Mouse (Mus musculus) R1 (cell line): ENCODE measurements around the gene Polg.

ENCODE experiments used
- DNase-seq: peaks from one replicate; pipeline ENCODE4 v3.0.0-alpha.2; 2018; ENCODE audit warnings: low read depth, low spot score

Gene Polg

DNA sequence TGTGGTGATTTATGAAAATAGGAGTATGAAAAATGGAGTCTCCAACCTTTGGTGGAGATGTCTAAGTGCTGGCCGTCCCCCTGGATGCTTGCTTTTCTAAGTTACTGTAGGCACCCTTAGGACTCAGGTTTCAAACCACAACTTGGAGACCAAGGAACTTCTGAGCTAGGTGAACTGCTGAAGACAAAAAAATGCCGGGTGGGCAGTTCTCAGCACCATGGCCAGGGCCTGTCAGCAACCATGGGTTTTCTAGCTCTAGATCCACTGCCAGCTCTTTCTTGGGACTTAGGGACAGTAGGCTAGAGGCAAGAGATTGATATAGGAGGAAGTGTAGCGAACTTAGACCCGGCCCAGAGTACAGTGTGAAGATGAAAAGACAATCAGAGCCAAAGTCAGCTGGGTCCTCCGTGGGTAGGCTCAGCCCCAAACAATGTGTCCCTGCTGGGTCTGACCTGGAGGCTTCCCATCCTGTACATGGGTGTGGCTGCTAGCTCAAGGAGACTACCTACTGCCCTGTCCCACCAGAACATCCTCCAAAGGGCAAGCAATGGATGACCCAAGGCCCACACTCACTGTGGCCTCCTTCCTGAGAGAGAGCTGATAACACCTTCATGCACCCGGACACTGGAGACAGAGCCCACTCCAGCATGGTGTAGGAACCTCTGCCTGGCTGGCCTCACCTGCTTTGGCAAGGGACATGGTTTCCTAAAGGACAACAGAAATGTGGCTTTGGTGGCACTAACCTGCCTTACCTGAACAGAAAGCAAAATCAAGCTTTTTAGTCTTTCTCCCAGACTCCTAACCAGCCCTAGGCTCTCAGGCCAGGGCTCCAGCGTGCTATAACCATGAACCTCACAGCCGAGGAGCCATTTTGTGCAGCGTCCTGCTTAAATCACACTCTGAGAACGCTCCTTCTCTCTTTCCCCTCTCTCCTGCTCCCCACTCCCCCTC lies 36.3 kb upstream of the Polg start:
- no peak for DNase-seq

DNA sequence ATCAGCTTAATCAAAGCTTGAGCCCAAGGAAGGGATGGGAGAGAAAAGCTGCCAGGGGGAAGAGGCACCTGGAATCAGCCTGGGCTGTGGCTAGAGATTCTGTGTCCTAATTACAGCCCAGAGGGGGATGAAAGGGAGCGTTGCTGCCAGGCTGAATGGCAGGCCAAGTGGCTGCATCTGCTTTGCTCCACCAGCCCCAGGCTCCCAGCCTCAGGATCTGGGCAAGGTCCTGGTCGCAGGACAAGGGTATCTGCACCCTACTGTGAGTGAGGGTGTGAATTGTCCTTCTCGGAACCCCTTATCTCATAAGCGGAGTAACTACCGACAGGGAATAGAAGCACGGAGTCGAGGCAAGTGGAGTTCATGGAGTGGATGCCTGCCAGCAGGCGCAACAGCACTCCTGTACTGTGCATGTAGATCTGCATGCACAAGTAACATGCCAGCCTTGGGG lies 35.4 kb upstream of the Polg start:
- DNase-seq, result no peak

DNA sequence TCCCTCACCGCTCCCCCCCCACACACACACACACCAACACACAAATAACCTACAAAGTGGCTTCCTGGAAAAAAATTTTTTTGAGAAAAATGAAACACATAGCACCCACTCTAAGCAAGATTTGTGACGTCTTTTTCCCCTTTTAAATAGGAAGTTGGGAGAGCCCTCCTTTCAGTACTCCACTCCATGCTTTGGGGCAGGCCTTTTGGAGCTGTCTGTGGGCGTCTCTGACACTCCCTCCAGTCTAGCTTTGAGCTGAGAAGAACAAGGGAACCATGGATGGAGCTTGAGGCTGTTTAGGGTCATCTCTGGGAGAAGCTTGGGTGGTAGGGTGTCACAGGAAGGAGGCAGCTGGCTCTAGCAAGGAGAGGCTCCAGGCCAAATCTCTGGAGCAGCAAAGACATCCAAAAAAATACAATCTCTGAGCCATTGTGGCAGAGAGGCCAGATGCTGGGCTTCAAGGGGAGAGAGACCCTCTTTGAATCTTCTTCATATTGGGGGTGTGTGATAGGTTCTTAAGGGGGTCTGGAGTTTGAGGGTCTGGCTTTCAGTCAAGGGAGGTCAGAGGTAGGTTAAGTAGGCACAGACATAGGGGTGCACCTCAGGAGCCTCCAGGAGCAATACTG lies 34.6 kb upstream of the Polg start:
- no peak for DNase-seq

DNA sequence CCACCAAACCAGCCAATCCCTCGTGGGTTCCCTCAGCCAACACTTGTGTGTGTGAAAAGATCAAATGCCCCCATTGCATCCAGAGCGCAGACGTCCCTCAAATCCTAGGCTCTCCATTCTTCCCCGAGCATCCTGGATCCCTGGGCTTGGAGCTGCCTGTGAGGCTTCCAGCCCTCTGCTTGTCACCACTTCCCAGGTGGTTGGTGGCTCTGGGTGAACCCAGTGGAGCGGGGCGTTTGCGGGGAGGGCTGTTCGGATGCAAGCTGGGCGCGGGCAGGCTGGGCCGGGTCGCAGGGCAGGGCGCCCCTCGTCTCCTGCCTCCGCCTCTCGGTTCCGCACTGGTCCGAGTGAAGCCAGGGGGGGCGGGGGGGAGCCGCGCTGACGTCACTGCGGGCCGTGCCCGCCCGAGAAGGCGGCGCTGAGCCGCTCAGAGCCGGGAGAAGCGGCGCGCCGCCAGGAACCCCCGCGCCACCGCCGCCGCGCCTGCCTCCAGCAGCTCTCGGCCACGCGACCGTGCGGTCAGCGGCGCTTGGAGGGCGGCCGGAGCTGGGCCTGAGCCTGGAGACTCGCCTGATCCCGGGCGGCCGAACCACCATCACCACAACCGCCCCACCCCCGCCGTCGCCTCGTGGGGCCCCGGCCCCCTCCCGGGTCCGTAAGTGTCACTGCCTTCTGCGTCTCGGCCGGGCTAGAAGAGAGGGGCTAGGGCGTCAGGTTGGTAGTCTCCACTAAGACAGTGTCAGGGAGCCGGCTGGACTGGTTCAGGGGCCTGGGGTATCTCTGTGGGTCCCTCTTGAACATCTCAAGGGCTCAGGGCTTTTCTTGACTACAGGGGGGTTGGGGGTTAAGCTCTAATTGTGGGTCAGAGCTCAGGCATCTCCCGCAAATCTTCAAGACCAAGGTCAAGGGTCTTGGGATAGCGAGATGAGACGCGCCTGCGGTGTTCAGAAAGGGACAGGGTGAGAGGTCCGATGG lies 33.7 kb upstream of the Polg start:
- DNase-seq, result no peak

GRCm38 (mm10) chr7:79498965-79499595 lies 32.9 kb upstream of the Polg start:
- DNase-seq, result peak; percentile 79

DNA sequence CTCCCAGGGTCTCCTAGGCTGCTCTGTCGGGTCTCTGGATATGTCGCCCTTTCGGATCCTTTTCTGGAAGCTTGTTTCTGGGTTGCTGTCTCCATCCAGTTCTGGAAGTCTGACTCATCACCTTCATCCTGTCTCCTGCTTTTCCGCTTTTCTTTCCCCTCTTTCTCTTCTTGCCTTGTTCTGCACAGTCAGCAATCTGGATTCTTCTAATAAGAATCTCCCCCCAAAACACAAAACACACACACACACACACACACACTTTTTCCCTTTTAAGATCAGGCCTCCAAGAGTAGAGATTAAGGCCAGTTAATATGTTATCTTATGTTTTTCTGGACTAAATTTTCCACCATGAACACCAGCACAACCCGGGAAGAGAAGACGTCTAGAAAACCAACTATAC lies 32.2 kb upstream of the Polg start:
- DNase-seq, result peak; percentile 16

DNA sequence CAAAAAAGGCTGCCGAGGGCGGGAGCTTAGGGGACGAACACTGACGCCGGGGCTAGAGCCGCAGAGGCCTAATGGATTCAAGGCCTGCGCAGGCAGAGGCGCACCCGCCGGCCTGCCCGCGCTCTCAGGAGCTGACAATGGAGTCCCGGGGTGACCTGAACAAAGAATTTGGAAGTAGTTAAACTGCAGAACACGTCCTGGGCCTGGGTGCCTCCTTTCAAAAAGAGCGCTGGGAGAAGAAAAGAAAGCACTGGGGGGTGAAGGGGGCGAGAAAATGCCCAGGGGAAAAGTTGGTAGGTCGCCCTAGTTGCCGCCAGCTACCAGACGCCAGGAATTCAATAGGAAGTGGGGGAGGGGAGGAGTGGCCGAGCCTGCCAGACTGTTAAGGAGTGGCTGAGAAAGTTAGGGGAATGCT lies 31.5 kb upstream of the Polg start:
- DNase-seq, result peak; percentile 87

DNA sequence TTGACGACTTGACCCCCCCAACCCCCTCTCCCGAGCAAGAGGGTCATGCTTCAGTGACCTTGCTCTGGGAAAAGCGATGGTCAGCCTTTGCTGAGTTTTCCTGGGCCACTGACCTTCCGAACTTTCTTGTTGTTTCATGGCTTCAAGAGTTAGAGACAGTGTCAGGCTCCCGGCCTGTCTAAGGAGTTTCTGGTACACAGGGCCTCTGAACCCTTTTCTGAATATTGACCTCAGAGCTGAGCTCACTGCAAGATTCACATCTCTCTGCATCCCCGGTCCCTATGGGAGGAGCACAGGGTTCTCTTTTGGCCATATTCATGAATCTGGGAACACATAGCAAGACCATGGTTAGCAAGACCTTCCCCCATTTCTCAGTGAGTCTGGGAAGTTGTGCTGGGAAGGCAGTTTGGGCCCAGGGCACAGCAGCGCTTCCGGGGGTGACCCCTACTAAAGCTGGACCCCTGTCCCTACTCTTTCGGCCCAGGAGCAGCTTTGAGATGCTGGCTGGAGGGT lies 30.7 kb upstream of the Polg start:
- DNase-seq, result no peak

DNA sequence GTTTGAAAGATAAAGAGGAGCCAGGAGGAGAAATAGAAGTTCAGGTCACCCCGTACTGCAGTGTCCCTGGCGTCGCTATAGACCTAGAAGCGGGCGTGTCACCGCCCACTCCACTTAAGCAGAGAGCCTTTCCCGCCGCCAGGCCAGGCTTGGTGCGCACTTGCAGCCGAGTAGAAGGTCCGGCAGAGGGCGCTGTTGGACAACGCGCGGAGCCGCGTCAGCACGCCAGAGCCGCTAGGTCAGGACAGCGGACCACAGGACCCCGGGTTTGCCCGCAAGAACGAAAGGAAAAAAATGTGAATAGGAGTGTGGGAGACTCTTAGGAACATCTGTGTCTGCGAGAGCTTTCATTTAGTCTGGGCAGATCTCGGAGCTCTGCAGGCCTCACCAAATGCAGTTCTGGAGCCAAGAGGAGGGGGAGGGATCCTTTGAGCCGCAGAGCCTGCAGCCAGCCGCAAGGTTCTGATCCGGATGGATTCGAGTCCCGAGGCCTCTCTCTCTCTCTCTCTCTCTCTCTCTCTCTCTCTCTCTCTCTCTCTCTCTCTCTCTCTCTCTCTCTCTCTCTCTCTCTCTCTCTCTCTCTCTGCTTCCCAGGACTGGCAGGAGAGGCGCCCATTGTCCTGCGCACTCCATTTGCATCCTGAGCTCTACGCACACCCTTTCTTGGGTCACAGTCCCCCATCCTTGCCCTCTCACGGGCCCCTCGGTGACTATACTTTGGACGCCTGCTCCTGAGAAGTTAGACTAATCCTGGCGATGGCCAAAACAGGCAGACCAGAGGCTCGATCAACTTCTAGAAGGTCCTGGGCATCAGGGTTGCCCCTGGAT lies 30.0 kb upstream of the Polg start:
- DNase-seq, result peak; percentile 85

DNA sequence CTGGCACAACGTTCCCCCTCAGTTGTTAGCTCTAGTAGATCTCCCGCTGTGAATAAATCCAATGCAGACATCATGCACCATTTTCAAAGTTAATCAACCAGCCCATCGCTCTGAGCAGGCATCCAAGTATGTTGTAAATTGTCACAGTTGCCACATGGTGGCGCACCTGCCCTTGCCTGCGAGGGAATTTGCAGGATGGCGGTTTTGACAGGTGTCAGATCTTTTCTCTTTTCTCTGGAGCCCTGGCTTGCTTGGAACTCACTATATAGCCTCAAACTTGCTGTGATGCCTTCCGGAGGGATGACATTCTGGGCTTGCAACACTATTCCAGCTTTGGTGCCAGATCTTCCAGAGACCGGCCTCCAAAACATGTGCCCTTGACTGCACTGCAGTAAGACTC lies 27.8 kb upstream of the Polg start:
- DNase-seq, result peak; percentile 74

DNA sequence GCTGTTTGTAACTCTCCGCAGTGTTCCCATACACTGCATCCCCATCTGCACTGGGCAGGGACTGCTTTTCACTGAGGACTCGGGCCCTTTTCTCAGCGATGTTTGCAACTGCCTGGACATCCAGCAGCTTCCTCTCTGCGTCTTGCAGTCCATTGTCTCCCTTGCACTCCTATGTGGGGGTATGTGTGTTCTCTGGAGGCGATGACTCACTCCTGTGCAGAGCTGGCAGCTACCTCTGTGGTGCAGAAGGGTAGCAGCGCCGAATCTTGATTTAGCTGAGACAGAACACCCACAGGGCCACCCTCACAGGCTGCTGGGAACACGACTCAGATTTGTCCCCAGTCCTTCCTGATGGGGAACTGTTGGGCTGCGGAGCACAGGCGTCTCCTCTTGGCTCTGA lies 20.4 kb upstream of the Polg start:
- DNase-seq, result peak; percentile 20

DNA sequence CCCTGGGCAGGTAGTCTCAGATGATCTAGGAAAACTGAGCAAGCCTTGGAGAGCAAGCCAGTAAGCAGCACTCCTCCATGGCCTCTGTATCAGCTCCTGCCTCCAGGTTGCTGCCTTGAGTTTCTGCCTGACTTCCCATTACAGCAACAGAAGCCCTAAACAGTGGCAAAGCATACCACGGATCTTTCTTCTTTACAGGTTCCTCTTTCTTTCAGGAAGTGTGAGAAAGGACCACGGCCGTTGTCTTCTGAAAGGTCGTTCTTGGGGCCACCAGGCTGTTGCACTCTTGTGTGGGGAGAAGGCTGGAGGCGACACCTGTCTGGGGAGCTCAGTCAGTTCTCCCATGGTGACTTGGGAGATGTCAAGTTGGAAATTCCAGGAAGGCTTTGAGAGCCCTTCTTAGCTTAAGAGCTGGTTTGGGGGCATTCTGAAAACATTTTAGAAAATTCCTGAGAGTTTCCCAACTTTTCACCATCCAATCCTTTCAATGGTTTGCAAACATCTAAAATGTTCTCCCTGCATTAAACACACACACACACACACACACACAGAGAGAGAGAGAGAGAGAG lies 8.8 kb upstream of the Polg start:
- no peak for DNase-seq

DNA sequence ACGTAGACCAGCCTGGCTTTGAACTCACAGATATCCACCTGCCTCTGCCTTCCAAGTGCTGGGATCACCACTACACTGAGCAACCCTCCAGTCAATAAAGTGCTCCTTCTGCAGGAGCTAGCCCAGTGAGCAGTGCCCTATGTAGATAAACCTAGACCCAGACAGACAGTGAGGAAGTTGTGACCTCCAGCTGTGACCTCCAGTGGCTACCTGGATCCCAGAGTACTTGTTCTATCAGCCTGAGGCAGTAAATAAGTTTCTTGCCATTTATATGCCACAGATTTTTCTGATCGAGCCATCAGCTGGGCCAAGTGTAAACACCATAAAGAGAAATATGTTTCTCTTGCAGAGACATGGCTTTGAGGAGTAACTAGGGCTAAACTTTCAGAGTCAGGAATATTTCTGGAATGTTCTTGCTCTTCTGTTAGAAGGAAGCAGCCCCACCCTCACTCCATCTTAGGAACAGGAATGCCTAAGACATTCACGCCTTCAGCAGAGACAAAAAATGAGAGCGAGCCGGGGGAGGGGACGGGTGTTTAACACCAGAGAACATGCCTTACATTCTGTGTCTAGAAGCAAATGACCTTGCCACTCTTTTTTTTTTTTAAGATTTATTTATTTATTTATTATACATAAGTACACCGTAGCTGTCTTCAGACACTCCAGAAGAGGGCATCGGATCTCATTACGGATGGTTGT lies 7.5 kb upstream of the Polg start:
- DNase-seq, result peak; percentile 94

GRCm38 (mm10) chr7:79472792-79473191 lies 6.6 kb upstream of the Polg start:
- peak; percentile 87 for DNase-seq

- peak; percentile 45 for DNase-seq
Observed at GRCm38 (mm10) chr7:79471436-79471835, 5.3 kb upstream of the Polg start.

GRCm38 (mm10) chr7:79470718-79471117 lies 4.6 kb upstream of the Polg start:
- no peak for DNase-seq

- no peak for DNase-seq
Observed at GRCm38 (mm10) chr7:79469766-79470165, 3.6 kb upstream of the Polg start.

DNA sequence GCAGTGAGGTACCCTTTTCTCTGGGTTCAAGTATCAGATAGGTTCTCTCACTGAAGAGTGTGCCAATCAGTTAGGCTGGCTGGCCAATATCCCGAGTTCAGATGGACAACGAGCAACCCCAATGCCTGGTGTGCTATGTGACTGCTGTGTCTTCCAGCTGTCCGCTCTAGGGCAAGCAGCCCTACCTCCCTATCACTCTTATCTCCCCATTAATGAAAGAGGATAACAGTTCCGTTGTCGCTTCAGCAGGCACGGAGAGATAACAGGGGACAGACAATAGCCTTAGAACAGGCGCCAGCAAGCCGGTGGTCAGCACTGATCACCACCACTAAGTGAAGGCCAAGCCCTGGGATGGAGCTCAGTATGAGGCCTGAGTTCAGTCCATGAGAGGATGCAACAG lies 2.8 kb upstream of the Polg start:
- DNase-seq, result no peak

- no peak for DNase-seq
Observed at GRCm38 (mm10) chr7:79467951-79468350, 1.8 kb upstream of the Polg start.
